Mouse (Mus musculus): ENCODE measurements at regions not wholly inside any gene's neighbourhood (a gene's known extent, or its start where the extent isn't known, plus 50 kb on each side); places are given as distances from the start of the nearest gene placed in this dataset.
"Not testable (repeated sequence)": the region's sequence is repeated elsewhere in the genome, so short reads cannot be mapped to it uniquely, and the experiment has no call there.

- not testable (repeated sequence) for H3K9me3 ChIP-seq (ENCODE audit: low read depth, low read length); ATAC-seq (ENCODE audit: insufficient read depth); H3K27ac ChIP-seq (ENCODE audit: low read depth); H3K4me3 ChIP-seq (ENCODE audit: low read depth, low read length); H3K4me2 ChIP-seq; H3K4me1 ChIP-seq (ENCODE audit: insufficient read depth); H3K27me3 ChIP-seq (ENCODE audit: insufficient read depth, low read length); H3K9ac ChIP-seq; H3K36me3 ChIP-seq (ENCODE audit: insufficient read depth); DNase-seq
- 56% methylated on average over 2 of the region's 2 CpGs for WGBS
These were observed 169.3 kb downstream of the Qk start for GRCm38 (mm10) chr17:10150403-10150689.

- H3K27me3 ChIP-seq (ENCODE audit: insufficient read depth, low read length): no peaks in the 10 kb centered on the region
- no peak overlapping the region for H3K9ac ChIP-seq
- H3K4me1 ChIP-seq (ENCODE audit: insufficient read depth): no peaks in the 10 kb centered on the region
- H3K9me3 ChIP-seq (ENCODE audit: low read depth, low read length): no peaks in the 10 kb centered on the region
- 61% methylated on average over 8 of the region's 8 CpGs for WGBS
- H3K4me2 ChIP-seq: no peak overlapping the region
- TF ChIP-seq CTCF (IDR thresholded peaks at IDR 0.05; ENCODE audit: low read depth): no peak
- DNase-seq: peak; percentile 9
- H3K36me3 ChIP-seq (ENCODE audit: insufficient read depth): no peaks in the 10 kb centered on the region
- ATAC-seq (ENCODE audit: insufficient read depth): no peak
- H3K4me3 ChIP-seq (ENCODE audit: low read depth, low read length): no peak overlapping the region
- H3K27ac ChIP-seq (ENCODE audit: low read depth): no peak overlapping the region
These were observed 169.8 kb downstream of the Qk start for GRCm38 (mm10) chr17:10149682-10150402.

GRCm38 (mm10) chr17:10147106-10147505, 172.5 kb downstream of the Qk start:
- 61% methylated on average over 8 of the region's 8 CpGs for WGBS
- Histone ChIP-seq H3K27ac (ENCODE audit: low read depth) (no peak overlapping the region), H3K9ac (no peak overlapping the region), H3K4me1 (ENCODE audit: insufficient read depth) (no peaks in the 10 kb centered on the region), H3K27me3 (ENCODE audit: insufficient read depth, low read length) (no peaks in the 10 kb centered on the region), H3K9me3 (ENCODE audit: low read depth, low read length) (no peaks in the 10 kb centered on the region), H3K4me2 (no peak overlapping the region), H3K4me3 (ENCODE audit: low read depth, low read length) (no peak overlapping the region), H3K36me3 (ENCODE audit: insufficient read depth) (no peaks in the 10 kb centered on the region)
- ATAC-seq (ENCODE audit: insufficient read depth) (peak; percentile 35; the same call in 1 of the 2 replicates), DNase-seq (no peak)
- no peak for TF ChIP-seq CTCF (IDR thresholded peaks at IDR 0.05; ENCODE audit: low read depth)

- H3K9me3 ChIP-seq (ENCODE audit: low read depth, low read length): no peaks in the 10 kb centered on the region
- no peaks in the 10 kb centered on the region for H3K36me3 ChIP-seq (ENCODE audit: insufficient read depth)
- ATAC-seq (ENCODE audit: insufficient read depth) (no peak), DNase-seq (no peak)
- H3K4me1 ChIP-seq (ENCODE audit: insufficient read depth): no peaks in the 10 kb centered on the region
- no peak overlapping the region for H3K4me2 ChIP-seq
- H3K9ac ChIP-seq: no peak overlapping the region
- no peaks in the 10 kb centered on the region for H3K27me3 ChIP-seq (ENCODE audit: insufficient read depth, low read length)
- H3K27ac ChIP-seq (ENCODE audit: low read depth): no peak overlapping the region
- 67% methylated on average over 3 of the region's 3 CpGs for WGBS
- H3K4me3 ChIP-seq (ENCODE audit: low read depth, low read length): no peak overlapping the region
- TF ChIP-seq CTCF (IDR thresholded peaks at IDR 0.05; ENCODE audit: low read depth): no peak
These were observed 173.1 kb downstream of the Qk start for GRCm38 (mm10) chr17:10146576-10146975.

- Histone ChIP-seq H3K36me3 (ENCODE audit: insufficient read depth) (no peaks in the 10 kb centered on the region), H3K9me3 (ENCODE audit: low read depth, low read length) (no peaks in the 10 kb centered on the region), H3K4me2 (no peak overlapping the region), H3K27me3 (ENCODE audit: insufficient read depth, low read length) (no peaks in the 10 kb centered on the region), H3K9ac (no peak overlapping the region), H3K27ac (ENCODE audit: low read depth) (no peak overlapping the region), H3K4me3 (ENCODE audit: low read depth, low read length) (no peak overlapping the region), H3K4me1 (ENCODE audit: insufficient read depth) (no peaks in the 10 kb centered on the region)
- no peak; the same call in 1 of the 2 replicates for ATAC-seq (ENCODE audit: insufficient read depth)
- TF ChIP-seq CTCF (IDR thresholded peaks at IDR 0.05; ENCODE audit: low read depth): no peak
- 24% methylated on average over 3 of the region's 3 CpGs for WGBS
- DNase-seq: peak; percentile 26
These were observed 180.8 kb downstream of the Qk start for GRCm38 (mm10) chr17:10138847-10139246.

GRCm38 (mm10) chr17:10138374-10138773, 181.3 kb downstream of the Qk start:
- Histone ChIP-seq H3K27ac (ENCODE audit: low read depth) (no peak overlapping the region), H3K27me3 (ENCODE audit: insufficient read depth, low read length) (no peaks in the 10 kb centered on the region), H3K4me2 (no peak overlapping the region), H3K9me3 (ENCODE audit: low read depth, low read length) (no peaks in the 10 kb centered on the region), H3K36me3 (ENCODE audit: insufficient read depth) (no peaks in the 10 kb centered on the region), H3K9ac (no peak overlapping the region), H3K4me3 (ENCODE audit: low read depth, low read length) (no peak overlapping the region), H3K4me1 (ENCODE audit: insufficient read depth) (no peaks in the 10 kb centered on the region)
- no peak for TF ChIP-seq CTCF (IDR thresholded peaks at IDR 0.05; ENCODE audit: low read depth)
- DNase-seq: peak; percentile 83
- WGBS: 25% methylated on average over 4 of the region's 4 CpGs
- ATAC-seq (ENCODE audit: insufficient read depth): peak; percentile 81; the same call in 1 of the 2 replicates

GRCm38 (mm10) chr17:10135111-10135510, 184.5 kb downstream of the Qk start:
- H3K36me3 ChIP-seq (ENCODE audit: insufficient read depth): no peaks in the 10 kb centered on the region
- no peak overlapping the region for H3K9ac ChIP-seq
- 60% methylated on average over 2 of the region's 2 CpGs for WGBS
- H3K9me3 ChIP-seq (ENCODE audit: low read depth, low read length): no peaks in the 10 kb centered on the region
- no peak overlapping the region for H3K4me3 ChIP-seq (ENCODE audit: low read depth, low read length)
- no peaks in the 10 kb centered on the region for H3K4me1 ChIP-seq (ENCODE audit: insufficient read depth)
- no peak overlapping the region for H3K4me2 ChIP-seq
- no peak overlapping the region for H3K27ac ChIP-seq (ENCODE audit: low read depth)
- no peaks in the 10 kb centered on the region for H3K27me3 ChIP-seq (ENCODE audit: insufficient read depth, low read length)
- ATAC-seq (ENCODE audit: insufficient read depth): no peak; the same call in 1 of the 2 replicates
- DNase-seq: peak; percentile 80
- no peak for TF ChIP-seq CTCF (IDR thresholded peaks at IDR 0.05; ENCODE audit: low read depth)
